Mouse (Mus musculus) embryonic fibroblast, embryonic 13.5 days (primary cell): Measurements from ENCODE around the gene Sh3d19.

ENCODE experiments used
- CTCF ChIP-seq: IDR thresholded peaks from 2 replicates; pipeline ENCODE4 v1.5.1; 2011; ENCODE audit warnings: mild to moderate bottlenecking, control low read depth, low read length, moderate library complexity, borderline replicate concordance; ENCODE audit not compliant: insufficient read depth
- POLR2A ChIP-seq: IDR thresholded peaks from 2 replicates; pipeline ENCODE4 v1.6.1; 2011; ENCODE audit warnings: low read depth, mild to moderate bottlenecking, control low read depth, low read length, moderate library complexity

GRCm38 (mm10) chr3:86020921-86021650 lies 50.2 kb downstream of the Sh3d19 start:
- no peak for TF ChIP-seq CTCF
- TF ChIP-seq POLR2A = no peak
